ENCODE assay signal across 10 mouse cellular contexts in the genomic region with DNA sequence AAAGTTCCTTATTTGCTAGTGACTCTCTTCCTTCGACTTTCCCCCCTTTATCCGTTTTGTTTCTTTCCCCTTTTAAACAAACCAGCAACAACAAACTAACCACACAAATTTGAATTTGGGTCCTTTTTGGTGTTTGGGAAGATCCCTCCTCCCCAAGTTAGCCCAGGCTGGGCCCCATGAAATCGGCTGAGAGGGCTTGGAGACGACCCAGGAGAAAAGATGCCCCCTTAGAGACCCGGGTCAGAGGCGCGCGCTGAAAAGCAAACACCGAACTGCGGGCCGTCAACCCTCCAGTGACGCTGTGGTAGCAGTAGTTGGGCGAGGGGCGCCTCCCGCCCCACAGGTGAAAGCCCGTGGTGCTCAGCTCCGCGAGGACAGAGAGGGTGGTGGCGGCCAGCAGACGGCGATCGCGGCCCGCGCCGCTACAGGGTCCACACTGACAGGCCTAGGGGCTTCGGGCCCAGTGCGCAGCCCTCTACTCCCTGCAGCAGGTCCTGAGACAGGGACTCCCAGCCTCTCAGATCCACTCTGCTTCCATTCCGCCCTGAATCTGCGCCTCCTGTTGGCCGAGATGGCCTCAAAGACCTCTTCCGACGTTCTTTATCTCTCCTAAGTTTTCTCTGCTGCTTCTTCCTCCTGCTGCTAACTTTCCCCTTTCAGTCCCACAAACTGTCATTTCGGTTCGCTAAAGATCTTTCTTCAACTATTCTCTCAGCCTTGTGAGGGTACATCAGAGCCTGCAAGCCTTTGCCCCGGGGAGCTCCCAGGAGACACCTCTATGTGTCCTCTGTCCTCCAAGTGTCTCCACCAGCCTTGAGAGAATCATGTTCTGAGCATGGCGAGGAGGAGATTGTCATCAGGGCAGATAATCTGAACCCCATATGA. TPM values are rescaled to one million over a fixed set of nuclear protein-coding genes. Genes with fewer than 3 reads are reported as not detected.
A peak's percentile ranks its signal among the peaks of the same experiment; 100 is the strongest.
DNase-seq lines count a peak whose midpoint lies in the region; ATAC-seq and TF ChIP-seq lines count a peak whose summit lies in the region.
"Had no signal": no experiment of that assay in that cellular context is flagged by ENCODE, and none has a peak within 500 bp of the region (broad histone marks: within the 10 kb centered on the region; RNA-seq: fewer than 3 reads in every experiment).

No protein-coding gene starts in this region.

- H3K27ac ChIP-seq in embryonic facial prominence, embryonic 10.5 days (replicated peaks): no peak overlapping the region
- no peak overlapping the region for H3K27ac ChIP-seq in hindbrain, embryonic 12.5 days
- no peak overlapping the region for H3K27ac ChIP-seq in midbrain, postnatal 0 days (ENCODE audit: low read depth, low read length)
- H3K27ac ChIP-seq: embryonic facial prominence, embryonic 15.5 days had no signal

- peak overlapping the region; percentile 34; the same call in 1 of the 2 replicates for H3K4me2 ChIP-seq in hindbrain, embryonic 12.5 days (replicated peaks)
- no peak overlapping the region for H3K4me2 ChIP-seq in midbrain, postnatal 0 days (ENCODE audit: low read depth, low read length, poor library complexity, severe bottlenecking)
- H3K4me2 ChIP-seq: embryonic facial prominence, embryonic 15.5 days had no signal

- peak; percentile 33; the same call in 1 of the 2 replicates for ATAC-seq in hindbrain, embryonic 12.5 days (ENCODE audit: low FRiP score)
- ATAC-seq in midbrain, postnatal 0 days (ENCODE audit: low FRiP score): no peak

- 1% methylated on average over 37 of the region's 37 CpGs for WGBS in embryonic facial prominence, embryonic 10.5 days
- 3% methylated on average over 37 of the region's 37 CpGs for WGBS in hindbrain, embryonic 12.5 days
- 6% methylated on average over 37 of the region's 37 CpGs for WGBS in midbrain, postnatal 0 days

- no peaks in the 10 kb centered on the region for H3K36me3 ChIP-seq in embryonic facial prominence, embryonic 10.5 days (replicated peaks)
- no peaks in the 10 kb centered on the region for H3K36me3 ChIP-seq in hindbrain, embryonic 12.5 days
- H3K36me3 ChIP-seq in midbrain, postnatal 0 days (ENCODE audit: insufficient read depth, low read length): no peaks in the 10 kb centered on the region
- H3K36me3 ChIP-seq: embryonic facial prominence, embryonic 15.5 days had no signal

- peaks cover 35% of the 10 kb centered on the region for H3K4me1 ChIP-seq in embryonic facial prominence, embryonic 10.5 days
- H3K4me1 ChIP-seq in hindbrain, embryonic 12.5 days: peaks cover 40% of the 10 kb centered on the region
- H3K4me1 ChIP-seq in midbrain, postnatal 0 days (ENCODE audit: insufficient read depth, low read length): no peaks in the 10 kb centered on the region

- peaks cover 100% of the 10 kb centered on the region for H3K27me3 ChIP-seq in embryonic facial prominence, embryonic 10.5 days (replicated peaks; ENCODE audit: low read depth, poor library complexity, severe bottlenecking)
- H3K27me3 ChIP-seq in hindbrain, embryonic 12.5 days: peaks cover 82% of the 10 kb centered on the region
- peaks cover 68% of the 10 kb centered on the region for H3K27me3 ChIP-seq in midbrain, postnatal 0 days (ENCODE audit: insufficient read depth, low read length)

- intact Hi-C loops in left cerebral cortex, postnatal 4 days (cut with DNase I): loop anchor here (5.0 kb wide), 2 partner anchors 171 to 389 kb away; no protein-coding TSS in a partner anchor
- intact Hi-C loops in left cerebral cortex, postnatal 14 days (cut with DNase I): loop anchor here (5.0 to 10.0 kb wide), 2 partner anchors 171 to 283 kb away; a partner anchor contains a TSS

- no peak overlapping the region; the same call in 1 of the 2 replicates for H3K4me3 ChIP-seq in embryonic facial prominence, embryonic 10.5 days
- peak overlapping the region; percentile 1; the same call in 1 of the 2 replicates for H3K4me3 ChIP-seq in hindbrain, embryonic 12.5 days
- H3K4me3 ChIP-seq in midbrain, postnatal 0 days (ENCODE audit: low read depth, low read length): no peak overlapping the region
- H3K4me3 ChIP-seq: embryonic facial prominence, embryonic 15.5 days had no signal

- DNase-seq in left cerebral cortex, postnatal 4 days: peak; percentile 66
- no peak for DNase-seq in left cerebral cortex, postnatal 14 days (ENCODE audit: low spot score in 2 of 2)
- peak; percentile 86 for DNase-seq in embryonic facial prominence, embryonic 10.5 days (ENCODE audit: low spot score)
- DNase-seq in midbrain, postnatal 0 days (ENCODE audit: low spot score): no peak
- no peak for DNase-seq in natural killer cell, adult 2 months (ENCODE audit: low spot score in 2 of 2)
- DNase-seq in adrenal gland, adult 2 months: no peak
- no peak for DNase-seq in spleen, adult 18-20 months
- DNase-seq: thymus, adult 18-20 months had no signal

- TF ChIP-seq CTCF in midbrain, postnatal 0 days (IDR thresholded peaks at IDR 0.05): peak; percentile 58

- no peak overlapping the region for H3K9ac ChIP-seq in hindbrain, embryonic 12.5 days
- no peak overlapping the region for H3K9ac ChIP-seq in midbrain, postnatal 0 days (replicated peaks; ENCODE audit: low read length, poor library complexity, severe bottlenecking)
- H3K9ac ChIP-seq: embryonic facial prominence, embryonic 15.5 days had no signal

- no peaks in the 10 kb centered on the region for H3K9me3 ChIP-seq in embryonic facial prominence, embryonic 10.5 days
- no peaks in the 10 kb centered on the region for H3K9me3 ChIP-seq in hindbrain, embryonic 12.5 days (replicated peaks)
- H3K9me3 ChIP-seq in midbrain, postnatal 0 days (ENCODE audit: low read length): no peaks in the 10 kb centered on the region
- H3K9me3 ChIP-seq: embryonic facial prominence, embryonic 15.5 days had no signal

RNA-seq across cellular contexts. Expression of a gene that starts 3.5 kb away (rescaled TPM):
- total RNA-seq in left cerebral cortex, postnatal 4 days (2021): 10 to 100 TPM; 15.0 to 20.7 TPM
- 10 to 100 TPM in 1 of 2 experiments, 1 to 10 TPM in 1; 6.1 to 10.4 TPM for total RNA-seq in left cerebral cortex, postnatal 14 days (2021)
- 1.0 and 1.1 TPM in 2 replicates for polyA plus RNA-seq in embryonic facial prominence, embryonic 10.5 days (2016; fragmentation: Nextera tagmentation; extraction: Ambion mirVana)
- 2.9 and 3.5 TPM in 2 replicates for polyA plus RNA-seq in hindbrain, embryonic 12.5 days (2016; fragmentation: Nextera tagmentation; extraction: Ambion mirVana)
- total RNA-seq in midbrain, postnatal 0 days (2014; rRNA removed): 16.8 and 17.7 TPM in 2 replicates
- polyA plus RNA-seq in midbrain, postnatal 0 days (2015; fragmentation: Nextera tagmentation; extraction: Ambion mirVana): 1.6 and 2.6 TPM in 2 replicates
- total RNA-seq in adrenal gland, adult 2 months (2021): not detected
- 0.04 TPM in 1 of 2 replicates, not detected in the other for polyA plus RNA-seq in adrenal gland, adult 2 months (2012; rRNA removed)

Comparison
In these comparisons a context has a peak if more than half of its experiments do, and no peak if none do; other contexts are left out.
1. DNase-seq: peak in left cerebral cortex, postnatal 4 days (single experiment) and embryonic facial prominence, embryonic 10.5 days (single experiment); none in left cerebral cortex, postnatal 14 days (0 of 2), midbrain, postnatal 0 days (single experiment), natural killer cell, adult 2 months (0 of 2), adrenal gland, adult 2 months (single experiment) and spleen, adult 18-20 months (0 of 2).
2. RNA of a gene that starts 3.5 kb away (total RNA-seq): 15.0 to 20.7 TPM in left cerebral cortex, postnatal 4 days, 16.8 to 17.7 TPM in midbrain, postnatal 0 days and 6.1 to 10.4 TPM in left cerebral cortex, postnatal 14 days; not detected in adrenal gland, adult 2 months; every median in the first group is over 4 times any median in the second.